Mouse (Mus musculus) spleen, adult 2 months (tissue): Measurements from ENCODE around the gene Grk2. TPM values are rescaled to one million over a fixed set of nuclear protein-coding genes. Genes with fewer than 3 reads are reported as not detected.

Source experiments
- DNase-seq, 2 experiments: peaks; one replicate each; pipeline versions ENCODE4 v3.0.0 to v3.0.0-alpha.2; 2012 to 2021; ENCODE audit warnings: low spot score in 2 of 2, low read depth in 1 of 2
- H3K27ac ChIP-seq: fragments of 200-500 bp; 2 replicates; pipeline ENCODE4 v1.5.1; 2012; ENCODE audit warnings: low read length, inconsistent platforms; ENCODE audit not compliant: insufficient read depth
- H3K27me3 ChIP-seq: fragments of 200-500 bp; 2 replicates; pipeline ENCODE4 v1.6.1; 2012; ENCODE audit warnings: mild to moderate bottlenecking, moderate library complexity, low read length, inconsistent platforms; ENCODE audit not compliant: control insufficient read depth, insufficient read depth
- H3K36me3 ChIP-seq: fragments of 200-500 bp; 2 replicates; pipeline ENCODE4 v1.6.1; 2012; ENCODE audit warnings: mild to moderate bottlenecking, low read length, inconsistent platforms; ENCODE audit not compliant: control insufficient read depth, insufficient read depth
- H3K4me1 ChIP-seq: fragments of 200-500 bp; 2 replicates; pipeline ENCODE4 v1.6.1; 2011; ENCODE audit warnings: inconsistent platforms; ENCODE audit not compliant: control insufficient read depth, insufficient read depth, insufficient read length
- H3K4me3 ChIP-seq: fragments of 200-500 bp; 2 replicates; pipeline ENCODE4 v1.5.1; 2011; ENCODE audit warnings: mild to moderate bottlenecking, inconsistent platforms; ENCODE audit not compliant: insufficient read depth, insufficient read length; ENCODE audit errors: extremely low read depth
- CTCF ChIP-seq: fragments of 200-500 bp; IDR thresholded peaks from 2 replicates; pipeline ENCODE4 v1.5.1; 2011; ENCODE audit warnings: mild to moderate bottlenecking, inconsistent platforms; ENCODE audit not compliant: insufficient read depth, insufficient read length, insufficient replicate concordance; ENCODE audit errors: extremely low read depth
- POLR2A ChIP-seq: fragments of 200-500 bp; IDR thresholded peaks from 2 replicates; pipeline ENCODE4 v1.6.1; 2011; ENCODE audit warnings: low read depth, low read length, inconsistent platforms
- WGBS: fragments of 180-500 bp; shearing (Covaris S2); methylation state at CpG from one replicate; pipeline ENCODE4 v1.1.7; 2018; 5-methylcytosine and 5-hydroxymethylcytosine counted together
- polyA plus RNA-seq: library from polyadenylated mRNA; depleted of rRNA; stranded (reverse); fragments of >200 nt; gene quantifications from 2 replicates; pipeline ENCODE4 v1.2.3, GENCODE M21; 2012

The Grk2 gene
- polyA plus RNA-seq, 1 experiment = 301 TPM

DNA sequence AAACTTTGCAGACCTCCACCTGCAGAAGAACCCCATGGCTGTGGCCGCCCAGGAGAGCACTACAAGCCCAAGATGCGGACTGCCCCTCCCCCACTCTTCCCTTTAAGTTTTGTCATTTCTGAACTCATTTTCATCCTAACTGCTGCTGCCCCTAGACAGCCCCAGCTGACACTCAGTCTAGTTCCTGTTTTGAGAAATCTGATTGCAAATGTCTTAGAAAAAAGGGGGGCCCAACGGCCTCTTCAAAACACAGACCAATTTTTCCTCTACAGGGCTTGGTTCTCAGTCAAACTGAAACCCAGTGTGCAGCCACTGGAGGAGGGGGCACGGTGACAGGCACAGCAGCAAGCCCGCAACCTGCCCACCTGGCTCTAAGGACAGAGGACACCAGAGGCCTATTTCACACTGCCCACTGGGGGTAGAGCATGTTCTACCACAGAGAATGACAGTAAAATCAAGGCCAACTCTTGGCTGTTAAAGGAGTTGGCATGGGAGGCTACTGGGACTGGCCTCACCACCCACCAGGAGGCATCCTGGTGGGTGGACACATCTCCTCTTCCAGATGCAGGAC lies 1.7 kb downstream of the Grk2 start:
- 5% methylated on average over 5 of the region's 5 CpGs for WGBS

DNA sequence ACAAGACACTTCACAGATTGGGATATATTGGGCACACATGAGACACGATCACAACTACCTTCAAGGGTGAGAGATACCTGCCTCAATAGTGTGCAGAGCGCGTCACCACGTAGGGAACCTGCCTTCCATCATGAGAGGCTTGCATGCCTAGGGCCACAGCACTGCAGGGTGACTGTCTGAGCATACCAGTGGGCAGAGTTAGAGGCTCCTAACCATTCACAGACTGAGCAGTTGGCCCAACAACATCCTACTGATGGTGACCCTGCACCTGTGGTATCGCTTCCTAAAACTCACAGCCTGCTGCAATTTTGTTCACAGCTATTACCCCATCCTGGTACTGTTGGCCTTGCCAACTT lies 2.4 kb downstream of the Grk2 start:
- Histone ChIP-seq H3K4me1 (peaks cover 42% of the 10 kb centered on the region; the same call in 1 of the 2 replicates), H3K27me3 (no peaks in the 10 kb centered on the region), H3K36me3 (0 out of 2 replicates have a peak, but pooled peaks cover 1% of the 10 kb centered on the region), H3K27ac (peak overlapping the region; percentile 99), H3K4me3 (peak overlapping the region; percentile 43; the same call in 1 of the 2 replicates)
- peak in 1 of 2 experiments; percentile 49 for DNase-seq
- 17% methylated on average over 5 of the region's 5 CpGs for WGBS
- TF ChIP-seq CTCF = no peak
- TF ChIP-seq POLR2A = peak; percentile 38; the same call in 1 of the 2 replicates

More for the DNA sequence above, 1.7 kb downstream of the Grk2 start:
- no peaks in the 10 kb centered on the region for H3K27me3 ChIP-seq
- peaks cover 34% of the 10 kb centered on the region; the same call in 1 of the 2 replicates for H3K4me1 ChIP-seq
- H3K4me3 ChIP-seq = peak overlapping the region; percentile 80
- TF ChIP-seq CTCF (no peak), POLR2A (no peak; the same call in 1 of the 2 replicates)
- H3K27ac ChIP-seq = peak overlapping the region; percentile 99
- H3K36me3 ChIP-seq = 0 out of 2 replicates have a peak, but pooled peaks cover 1% of the 10 kb centered on the region
- DNase-seq = peak in 1 of 2 experiments; percentile 73

DNA sequence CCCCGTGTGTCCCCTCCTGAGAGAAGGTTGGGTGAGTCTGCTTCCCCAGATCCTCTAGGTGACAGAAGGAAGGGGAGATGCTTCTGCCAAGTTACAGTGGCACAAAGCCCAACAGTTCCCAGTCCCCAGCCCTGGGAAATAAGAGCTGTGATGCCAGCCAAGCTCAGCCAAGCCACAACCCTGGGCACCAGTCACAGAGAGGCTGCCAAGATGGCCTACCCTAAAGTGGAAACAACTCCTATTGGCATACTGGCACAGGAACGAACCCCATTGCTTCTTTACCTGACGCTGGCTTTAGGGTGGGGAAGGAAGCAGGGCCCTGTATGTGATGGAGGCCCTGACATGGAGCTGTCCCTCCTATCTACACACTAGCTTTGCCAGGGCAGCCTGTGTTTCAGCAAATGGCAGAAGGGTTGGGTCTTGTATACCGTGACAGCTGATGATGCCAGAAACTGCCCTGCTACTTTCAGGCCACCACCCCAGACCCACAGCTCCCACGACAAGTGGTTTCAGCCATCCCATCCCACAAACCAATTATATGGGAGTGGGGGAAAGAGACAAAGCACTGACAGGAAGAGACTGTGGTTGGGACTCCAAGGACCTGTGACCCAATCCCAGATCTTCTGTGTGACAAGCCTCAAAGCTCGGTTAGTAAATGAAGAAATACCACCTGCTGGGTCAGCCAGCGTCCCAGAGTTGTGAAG lies 2.9 kb downstream of the Grk2 start:
- H3K27ac ChIP-seq = peak overlapping the region; percentile 99
- H3K4me1 ChIP-seq = peaks cover 46% of the 10 kb centered on the region; the same call in 1 of the 2 replicates

DNA sequence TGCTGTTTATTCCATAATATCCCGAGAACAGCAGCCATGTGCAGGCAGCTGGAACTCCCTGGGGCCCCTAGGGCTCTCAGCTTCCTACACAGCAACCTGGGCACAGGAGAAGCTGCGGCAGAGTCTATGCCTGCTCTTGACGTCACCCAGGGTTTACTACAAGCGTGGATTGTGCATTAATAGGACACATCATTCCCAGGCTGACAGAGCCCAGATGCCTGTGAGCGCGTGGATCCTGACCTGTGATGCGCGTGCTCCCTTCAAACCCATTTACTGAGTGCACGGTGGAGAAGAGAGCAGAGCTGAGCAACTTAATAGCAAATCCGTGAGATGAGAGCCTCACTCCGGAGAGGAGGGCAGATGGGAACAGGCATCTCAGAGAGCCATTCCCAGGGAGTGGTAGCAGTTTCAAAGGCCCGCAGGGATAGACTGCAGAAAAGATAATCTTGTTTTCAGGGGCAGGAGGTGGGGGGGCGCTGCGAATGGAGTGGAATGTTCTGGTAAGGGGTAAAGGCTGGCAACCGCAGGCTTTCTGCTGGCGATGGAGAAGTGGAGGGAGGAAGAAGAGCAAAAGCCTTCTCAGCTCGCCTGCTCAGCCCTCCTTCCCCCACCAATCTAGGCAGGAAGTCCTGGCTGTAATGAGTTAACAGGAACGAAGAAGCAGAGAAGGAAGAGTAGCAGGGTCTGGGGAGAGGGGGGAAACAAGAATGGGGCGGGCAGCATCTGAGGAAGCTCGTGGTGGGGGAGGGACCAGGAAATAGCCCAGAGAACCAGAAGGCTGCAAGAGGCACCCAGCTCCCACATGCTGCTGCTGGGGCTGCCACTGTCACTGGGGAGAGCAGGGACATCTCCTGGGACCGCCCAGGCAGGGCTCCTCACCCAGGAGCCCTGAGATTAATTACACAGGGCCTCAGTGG lies 4.0 kb downstream of the Grk2 start:
- H3K4me3 ChIP-seq = peak overlapping the region; percentile 51
- peak in 1 of 2 experiments; percentile 87 for DNase-seq

More for the DNA sequence above, 2.9 kb downstream of the Grk2 start:
- no peak; the same call in 1 of the 2 replicates for TF ChIP-seq POLR2A
- Histone ChIP-seq H3K36me3 (peaks cover 4% of the 10 kb centered on the region; the same call in 1 of the 2 replicates), H3K27me3 (no peaks in the 10 kb centered on the region), H3K4me3 (peak overlapping the region; percentile 43)
- peak in 1 of 2 experiments; percentile 11 for DNase-seq
- WGBS = 6% methylated on average over 7 of the region's 7 CpGs

DNA sequence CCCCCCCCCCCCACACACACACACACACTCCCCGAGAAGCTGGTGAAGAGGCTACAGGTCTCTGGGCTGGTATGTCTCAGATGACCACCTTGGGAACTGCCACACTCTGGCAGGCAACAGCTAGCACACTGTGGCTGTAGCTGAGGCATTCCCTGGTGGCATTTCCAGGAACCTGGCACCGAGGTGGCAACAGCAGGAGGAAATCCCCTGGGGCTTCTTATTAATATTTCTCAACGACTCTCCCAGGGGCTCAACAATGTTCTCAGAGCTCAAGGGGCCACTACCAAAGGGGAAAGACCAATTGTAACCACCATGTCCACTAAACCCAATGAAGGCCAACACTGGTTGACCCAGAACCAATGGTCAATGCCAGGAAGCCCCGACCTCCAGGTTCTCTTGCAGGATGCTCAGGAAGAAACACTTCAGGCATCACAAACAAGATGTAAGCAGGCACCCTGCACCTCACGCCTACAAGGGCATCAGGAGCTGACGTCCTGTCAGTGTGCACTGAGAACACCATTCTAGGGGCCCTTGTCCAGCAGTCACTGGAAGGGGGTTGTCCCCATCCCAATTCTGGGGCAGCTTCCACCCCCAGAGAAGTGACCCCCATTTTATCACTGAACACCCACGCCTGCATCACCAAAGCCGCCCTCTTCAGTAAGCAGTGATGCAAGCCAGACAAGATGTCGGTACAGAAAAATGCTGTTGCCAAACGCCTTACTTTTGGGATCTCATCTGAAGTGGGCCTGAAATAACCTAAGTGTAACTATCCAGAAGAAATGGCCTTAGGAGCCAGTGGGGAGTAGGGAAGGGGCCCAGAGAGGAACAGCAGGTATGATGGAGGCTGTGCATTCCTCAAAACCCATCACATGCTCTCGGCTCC lies 4.9 kb downstream of the Grk2 start:
- Histone ChIP-seq H3K36me3 (peaks cover 8% of the 10 kb centered on the region; the same call in 1 of the 2 replicates), H3K4me3 (peak overlapping the region; percentile 51), H3K27ac (peak overlapping the region; percentile 94), H3K4me1 (peaks cover 61% of the 10 kb centered on the region; the same call in 1 of the 2 replicates), H3K27me3 (no peaks in the 10 kb centered on the region)
- peak in 1 of 2 experiments; percentile 6 for DNase-seq
- no peak for TF ChIP-seq POLR2A
- TF ChIP-seq CTCF = no peak
- WGBS = 18% methylated on average over 11 of the region's 11 CpGs

More for the DNA sequence above, 4.0 kb downstream of the Grk2 start:
- no peaks in the 10 kb centered on the region for H3K27me3 ChIP-seq
- peak overlapping the region; percentile 99 for H3K27ac ChIP-seq
- WGBS = 10% methylated on average over 21 of the region's 21 CpGs
- H3K36me3 ChIP-seq = peaks cover 6% of the 10 kb centered on the region; the same call in 1 of the 2 replicates
- H3K4me1 ChIP-seq = peaks cover 57% of the 10 kb centered on the region; the same call in 1 of the 2 replicates
- no peak for TF ChIP-seq CTCF
- peak; percentile 69 for TF ChIP-seq POLR2A

DNA sequence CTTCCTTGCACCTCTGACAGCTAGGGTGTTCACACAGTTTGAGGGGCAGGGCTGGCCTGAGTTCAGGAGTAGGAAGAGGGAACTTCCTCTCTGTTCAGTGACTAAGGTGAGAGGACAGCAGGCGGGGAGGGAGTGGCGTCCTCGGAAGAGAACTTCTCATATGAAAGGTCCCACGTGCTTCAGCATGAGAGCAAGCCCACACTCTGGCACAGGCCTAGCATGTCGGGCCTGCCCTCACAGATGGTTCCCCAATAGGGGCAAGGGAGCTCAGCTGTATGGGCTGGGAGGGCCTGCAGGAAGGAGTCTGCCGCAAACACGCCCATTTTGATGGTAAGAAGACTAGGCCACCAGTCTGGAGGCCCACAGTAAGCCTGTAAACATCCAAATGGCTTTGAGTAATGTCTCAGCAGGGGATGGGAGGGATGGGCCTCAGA lies 5.7 kb downstream of the Grk2 start:
- H3K4me1 ChIP-seq = peaks cover 66% of the 10 kb centered on the region; the same call in 1 of the 2 replicates
- H3K4me3 ChIP-seq = peak overlapping the region; percentile 31; the same call in 1 of the 2 replicates
- H3K27ac ChIP-seq = peak overlapping the region; percentile 94
- no peaks in the 10 kb centered on the region for H3K27me3 ChIP-seq
- TF ChIP-seq CTCF (no peak), POLR2A (peak; percentile 16)
- peak; percentile 87 to 91 for DNase-seq
- 4% methylated on average over 7 of the region's 7 CpGs for WGBS
- peaks cover 11% of the 10 kb centered on the region for H3K36me3 ChIP-seq
